Mouse (Mus musculus): ENCODE measurements at regions not wholly inside any gene's neighbourhood (a gene's known extent, or its start where the extent isn't known, plus 50 kb on each side); places are given as distances from the start of the nearest gene placed in this dataset.
"Not testable (repeated sequence)": the region's sequence is repeated elsewhere in the genome, so short reads cannot be mapped to it uniquely, and the experiment has no call there.

- Histone ChIP-seq H3K4me2 (replicated peaks) (peak overlapping the region; percentile 41), H3K36me3 (no peaks in the 10 kb centered on the region), H3K27me3 (replicated peaks) (peaks cover 3% of the 10 kb centered on the region; the same call in 1 of the 2 replicates), H3K4me1 (replicated peaks) (no peaks in the 10 kb centered on the region), H3K27ac (no peak overlapping the region), H3K9ac (no peak overlapping the region), H3K4me3 (replicated peaks) (no peak overlapping the region), H3K9me3 (no peaks in the 10 kb centered on the region)
- under 1% methylated on average over 17 of the region's 17 CpGs for WGBS
- no peak for ATAC-seq
Measured at GRCm38 (mm10) chr4:153188504-153189031, 294.0 kb downstream of the Ajap1 start.

- Histone ChIP-seq H3K4me2 (replicated peaks) (peak overlapping the region; percentile 41), H3K9ac (no peak overlapping the region), H3K4me3 (replicated peaks) (no peak overlapping the region), H3K27me3 (replicated peaks) (peaks cover 3% of the 10 kb centered on the region; the same call in 1 of the 2 replicates), H3K9me3 (no peaks in the 10 kb centered on the region), H3K27ac (no peak overlapping the region), H3K36me3 (no peaks in the 10 kb centered on the region), H3K4me1 (replicated peaks) (no peaks in the 10 kb centered on the region)
- no peak for ATAC-seq
- under 1% methylated on average over 6 of the region's 6 CpGs for WGBS
Measured at GRCm38 (mm10) chr4:153187959-153188503, 294.6 kb downstream of the Ajap1 start.

- no peaks in the 10 kb centered on the region for H3K36me3 ChIP-seq
- 86% methylated on average over 9 of the region's 9 CpGs for WGBS
- no peaks in the 10 kb centered on the region for H3K27me3 ChIP-seq (replicated peaks)
- H3K4me3 ChIP-seq (replicated peaks) = no peak overlapping the region
- no peak for ATAC-seq
- H3K9me3 ChIP-seq = no peaks in the 10 kb centered on the region
- no peak overlapping the region for H3K27ac ChIP-seq
- no peak overlapping the region for H3K9ac ChIP-seq
- peaks cover 6% of the 10 kb centered on the region; the same call in 1 of the 2 replicates for H3K4me1 ChIP-seq (replicated peaks)
- H3K4me2 ChIP-seq (replicated peaks) = no peak overlapping the region
Measured at GRCm38 (mm10) chr4:153177496-153177895, 305.1 kb downstream of the Ajap1 start.

GRCm38 (mm10) chr4:153175660-153176059 is 307.0 kb downstream of the Ajap1 start:
- Histone ChIP-seq H3K4me3 (replicated peaks) (no peak overlapping the region), H3K4me1 (replicated peaks) (peaks cover 6% of the 10 kb centered on the region; the same call in 1 of the 2 replicates), H3K36me3 (no peaks in the 10 kb centered on the region), H3K4me2 (replicated peaks) (0 out of 2 replicates have a peak overlapping the region, but pooled peaks have one; percentile 2), H3K9me3 (no peaks in the 10 kb centered on the region), H3K9ac (no peak overlapping the region), H3K27ac (no peak overlapping the region), H3K27me3 (replicated peaks) (no peaks in the 10 kb centered on the region)
- 9% methylated on average over 12 of the region's 12 CpGs for WGBS
- peak; percentile 96 for ATAC-seq

GRCm38 (mm10) chr4:153175077-153175476 is 307.5 kb downstream of the Ajap1 start:
- no peaks in the 10 kb centered on the region for H3K27me3 ChIP-seq (replicated peaks)
- ATAC-seq = peak; percentile 52
- 52% methylated on average over 15 of the region's 15 CpGs for WGBS
- no peaks in the 10 kb centered on the region for H3K36me3 ChIP-seq
- H3K4me3 ChIP-seq (replicated peaks) = no peak overlapping the region
- peaks cover 6% of the 10 kb centered on the region; the same call in 1 of the 2 replicates for H3K4me1 ChIP-seq (replicated peaks)
- H3K9me3 ChIP-seq = no peaks in the 10 kb centered on the region
- no peak overlapping the region for H3K27ac ChIP-seq
- H3K4me2 ChIP-seq (replicated peaks) = no peak overlapping the region
- no peak overlapping the region for H3K9ac ChIP-seq

- Histone ChIP-seq H3K27ac (no peak overlapping the region), H3K9ac (no peak overlapping the region), H3K4me3 (replicated peaks) (no peak overlapping the region), H3K9me3 (no peaks in the 10 kb centered on the region), H3K4me2 (replicated peaks) (no peak overlapping the region), H3K36me3 (no peaks in the 10 kb centered on the region), H3K4me1 (replicated peaks) (no peaks in the 10 kb centered on the region), H3K27me3 (replicated peaks) (no peaks in the 10 kb centered on the region)
- WGBS = 64% methylated on average over 9 of the region's 9 CpGs
- no peak for ATAC-seq
Measured at GRCm38 (mm10) chr4:153169991-153170390, 312.6 kb downstream of the Ajap1 start.

- Histone ChIP-seq H3K27ac (no peak overlapping the region), H3K9me3 (no peaks in the 10 kb centered on the region), H3K27me3 (replicated peaks) (no peaks in the 10 kb centered on the region), H3K9ac (no peak overlapping the region), H3K36me3 (no peaks in the 10 kb centered on the region), H3K4me2 (replicated peaks) (no peak overlapping the region), H3K4me1 (replicated peaks) (no peaks in the 10 kb centered on the region), H3K4me3 (replicated peaks) (no peak overlapping the region)
- 86% methylated on average over 10 of the region's 10 CpGs for WGBS
- no peak for ATAC-seq
Measured at GRCm38 (mm10) chr4:153164810-153165209, 317.8 kb downstream of the Ajap1 start.

- ATAC-seq = no peak
- H3K4me3 ChIP-seq (replicated peaks) = no peak overlapping the region
- no peak overlapping the region for H3K27ac ChIP-seq
- no peaks in the 10 kb centered on the region for H3K9me3 ChIP-seq
- no peaks in the 10 kb centered on the region for H3K4me1 ChIP-seq (replicated peaks)
- WGBS = 91% methylated on average over 3 of the region's 3 CpGs
- no peak overlapping the region for H3K4me2 ChIP-seq (replicated peaks)
- no peak overlapping the region for H3K9ac ChIP-seq
- H3K27me3 ChIP-seq (replicated peaks) = no peaks in the 10 kb centered on the region
- H3K36me3 ChIP-seq = no peaks in the 10 kb centered on the region
Measured at GRCm38 (mm10) chr4:153160115-153160514, 322.5 kb downstream of the Ajap1 start.

GRCm38 (mm10) chr4:153157572-153157971 is 325.0 kb downstream of the Ajap1 start:
- no peak for ATAC-seq
- no peak overlapping the region for H3K27ac ChIP-seq
- no peaks in the 10 kb centered on the region for H3K36me3 ChIP-seq
- H3K4me3 ChIP-seq (replicated peaks) = no peak overlapping the region
- H3K4me1 ChIP-seq (replicated peaks) = no peaks in the 10 kb centered on the region
- 90% methylated on average over 3 of the region's 3 CpGs for WGBS
- H3K9ac ChIP-seq = no peak overlapping the region
- no peak overlapping the region for H3K4me2 ChIP-seq (replicated peaks)
- no peaks in the 10 kb centered on the region for H3K9me3 ChIP-seq
- H3K27me3 ChIP-seq (replicated peaks) = no peaks in the 10 kb centered on the region

- not testable (repeated sequence) for H3K9me3 ChIP-seq; H3K27ac ChIP-seq; H3K4me2 ChIP-seq (replicated peaks); H3K4me1 ChIP-seq (replicated peaks); H3K36me3 ChIP-seq; H3K27me3 ChIP-seq (replicated peaks); H3K4me3 ChIP-seq (replicated peaks); H3K9ac ChIP-seq
- ATAC-seq = peak; percentile 74; the same call in 1 of the 2 replicates
Measured at GRCm38 (mm10) chr4:153152923-153153322, 329.7 kb downstream of the Ajap1 start.

GRCm38 (mm10) chr4:153133147-153133546 is 349.5 kb downstream of the Ajap1 start:
- no peak overlapping the region for H3K27ac ChIP-seq
- no peak for ATAC-seq
- WGBS = 83% methylated on average over 13 of the region's 13 CpGs
- no peaks in the 10 kb centered on the region for H3K4me1 ChIP-seq (replicated peaks)
- H3K36me3 ChIP-seq = no peaks in the 10 kb centered on the region
- no peaks in the 10 kb centered on the region for H3K9me3 ChIP-seq
- no peaks in the 10 kb centered on the region for H3K27me3 ChIP-seq (replicated peaks)
- H3K4me2 ChIP-seq (replicated peaks) = no peak overlapping the region
- H3K4me3 ChIP-seq (replicated peaks) = no peak overlapping the region
- no peak overlapping the region for H3K9ac ChIP-seq

GRCm38 (mm10) chr4:153129345-153129744 is 353.3 kb downstream of the Ajap1 start:
- Histone ChIP-seq H3K27ac (no peak overlapping the region), H3K4me2 (replicated peaks) (no peak overlapping the region), H3K27me3 (replicated peaks) (no peaks in the 10 kb centered on the region), H3K4me1 (replicated peaks) (no peaks in the 10 kb centered on the region), H3K9me3 (no peaks in the 10 kb centered on the region), H3K4me3 (replicated peaks) (no peak overlapping the region), H3K9ac (no peak overlapping the region), H3K36me3 (no peaks in the 10 kb centered on the region)
- 89% methylated on average over 2 of the region's 2 CpGs for WGBS
- ATAC-seq = no peak

- WGBS = 86% methylated on average over 12 of the region's 12 CpGs
- Histone ChIP-seq H3K4me3 (replicated peaks) (no peak overlapping the region), H3K27me3 (replicated peaks) (no peaks in the 10 kb centered on the region), H3K9ac (no peak overlapping the region), H3K27ac (no peak overlapping the region), H3K4me1 (replicated peaks) (no peaks in the 10 kb centered on the region), H3K4me2 (replicated peaks) (no peak overlapping the region), H3K9me3 (no peaks in the 10 kb centered on the region), H3K36me3 (no peaks in the 10 kb centered on the region)
- no peak for ATAC-seq
Measured at GRCm38 (mm10) chr4:153128162-153128561, 354.4 kb downstream of the Ajap1 start.

Data from intestine, embryonic 15.5 days (tissue).